Mouse (Mus musculus) heart, embryonic 16.5 days (tissue): ENCODE data around the gene Ucp3. TPM values are rescaled to one million over a fixed set of nuclear protein-coding genes. Genes with fewer than 3 reads are reported as not detected.

Experiments
- ATAC-seq: fragments of 200-750 bp; cut with Nextera tagmentation; replicated peaks from 2 replicates; pipeline ENCODE4 v1.8.0; 2017; ENCODE audit warnings: moderate number of reproducible peaks; ENCODE audit not compliant: insufficient read depth, low FRiP score; ENCODE audit errors: extremely low read depth
- H3K27ac ChIP-seq: fragments of 300-500 bp; sonication (generic); 2 replicates; pipeline ENCODE4 v1.5.1; 2014; ENCODE audit warnings: mild to moderate bottlenecking, low read length, control low read depth, moderate library complexity
- H3K27me3 ChIP-seq: fragments of 300-500 bp; sonication (generic); 2 replicates; pipeline ENCODE4 v1.6.1; 2014; ENCODE audit warnings: low read length, mixed read lengths; ENCODE audit not compliant: control insufficient read depth, insufficient read depth
- H3K36me3 ChIP-seq: fragments of 300-500 bp; sonication (generic); 2 replicates; pipeline ENCODE4 v1.6.1; 2014; ENCODE audit not compliant: control insufficient read depth, insufficient read depth
- H3K4me1 ChIP-seq: fragments of 300-500 bp; sonication (generic); 2 replicates; pipeline ENCODE4 v1.6.1; 2014; ENCODE audit warnings: low read length, mixed read lengths; ENCODE audit not compliant: control insufficient read depth, insufficient read depth
- H3K4me2 ChIP-seq: fragments of 300-500 bp; sonication (generic); 2 replicates; pipeline ENCODE4 v1.6.1; 2014; ENCODE audit warnings: low read depth, mild to moderate bottlenecking, control low read depth, low read length
- H3K4me3 ChIP-seq: fragments of 300-500 bp; sonication (generic); 2 replicates; pipeline ENCODE4 v1.5.1; 2014; ENCODE audit warnings: mild to moderate bottlenecking, control low read depth, low read length
- H3K9ac ChIP-seq: fragments of 300-500 bp; sonication (generic); 2 replicates; pipeline ENCODE4 v1.6.1; 2014; ENCODE audit warnings: low read length, control low read depth
- H3K9me3 ChIP-seq: fragments of 300-500 bp; sonication (generic); replicated peaks from 2 replicates; pipeline ENCODE4 v1.6.1; 2016; ENCODE audit warnings: low read length; ENCODE audit not compliant: control insufficient read depth
- WGBS: fragments of 180-500 bp; shearing (Covaris S2); extraction: QIAGEN DNeasy Blood & Tissue Kit; methylation state at CpG from one replicate; pipeline ENCODE4 v1.1.7; 2014; 5-methylcytosine and 5-hydroxymethylcytosine counted together
- polyA plus RNA-seq: library from polyadenylated mRNA; unstranded; fragments of >200 nt; fragmentation: Nextera tagmentation; extraction: Ambion mirVana; gene quantifications from 2 replicates; pipeline ENCODE4 v1.2.1, GENCODE M21; 2015

Gene Ucp3
- polyA plus RNA-seq, 1 experiment from 2014 or later = 0.30 TPM

DNA sequence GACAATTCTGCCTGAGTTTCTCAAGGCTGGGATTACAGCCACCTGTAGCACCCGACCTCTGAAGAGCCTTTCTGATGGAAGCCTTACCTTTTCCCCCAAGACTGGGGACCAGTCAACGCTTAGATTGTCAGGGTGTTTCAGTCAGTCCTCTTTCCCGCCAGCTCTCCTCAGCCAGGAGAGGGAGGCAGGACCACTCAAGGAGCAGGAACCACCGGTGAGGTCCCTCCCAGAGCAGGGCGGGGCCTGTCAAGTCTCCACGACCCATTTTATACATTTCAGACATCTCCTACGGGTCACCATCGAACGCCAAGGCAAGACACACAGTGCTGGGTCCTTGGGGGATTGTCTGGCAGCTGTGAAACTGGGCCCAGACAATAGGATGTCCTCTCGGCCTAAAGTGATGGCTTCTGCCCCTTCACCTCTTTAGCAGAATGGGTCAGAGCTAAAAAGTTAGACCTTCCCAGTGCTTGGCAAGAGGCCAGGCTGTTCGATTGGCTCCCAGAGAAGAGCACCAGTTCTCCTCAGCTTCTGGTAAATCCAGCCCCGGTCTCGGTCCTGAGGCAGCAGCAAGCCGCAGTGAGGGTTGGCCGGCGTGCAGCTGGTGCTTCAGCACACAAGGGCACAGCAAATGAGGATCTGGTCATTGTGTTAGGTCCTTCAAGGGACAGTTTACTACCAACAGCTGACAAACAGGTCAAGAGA, 27.6 kb downstream of the Ucp3 start:
- peaks cover 9% of the 10 kb centered on the region for H3K4me1 ChIP-seq
- no peaks in the 10 kb centered on the region for H3K27me3 ChIP-seq
- H3K4me2 ChIP-seq = no peak overlapping the region
- H3K4me3 ChIP-seq = no peak overlapping the region
- peaks cover 5% of the 10 kb centered on the region for H3K36me3 ChIP-seq
- no peaks in the 10 kb centered on the region for H3K9me3 ChIP-seq
- H3K27ac ChIP-seq = no peak overlapping the region
- H3K9ac ChIP-seq = no peak overlapping the region
- WGBS = 63% methylated on average over 16 of the region's 16 CpGs
- no peak for ATAC-seq

DNA sequence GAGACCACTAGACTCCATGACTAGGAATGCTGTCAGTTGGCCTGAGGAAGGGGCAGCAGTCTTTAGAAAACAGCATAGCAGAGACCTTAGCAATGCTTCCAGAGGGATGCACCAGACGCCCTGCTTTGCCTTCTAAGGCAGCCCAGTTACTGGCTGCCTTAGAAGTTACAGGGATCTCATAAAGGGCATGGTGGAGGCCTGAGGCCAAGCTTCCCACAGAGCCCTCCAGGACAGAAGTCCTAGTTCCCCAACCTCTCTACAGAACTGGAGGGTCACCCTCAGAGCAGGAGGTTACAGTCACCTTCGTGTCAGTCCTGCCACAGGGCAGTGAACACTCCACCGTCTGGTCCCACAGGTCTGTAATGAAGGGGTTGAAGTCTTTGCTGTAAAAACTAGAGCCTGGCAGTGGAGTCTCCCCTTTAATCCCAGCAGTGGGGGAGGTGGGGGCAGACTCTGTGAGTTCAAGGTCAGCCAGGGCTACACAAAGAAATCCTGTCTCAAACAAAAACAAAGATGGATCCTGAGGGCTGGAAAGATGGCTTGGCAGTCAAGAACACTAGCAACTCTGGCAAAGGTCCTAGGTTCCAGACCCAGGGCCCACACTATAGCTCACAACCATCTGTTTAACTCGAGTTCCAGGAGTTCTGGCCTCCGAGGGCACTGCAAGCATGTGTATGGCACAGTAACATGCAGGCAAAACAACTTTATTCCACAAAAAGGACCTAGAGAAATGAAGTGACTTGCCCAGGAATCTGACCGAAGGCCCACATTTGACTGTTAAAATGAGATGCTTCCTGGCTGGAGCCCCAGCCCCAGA, 28.4 kb downstream of the Ucp3 start:
- Histone ChIP-seq H3K9me3 (no peaks in the 10 kb centered on the region), H3K36me3 (peaks cover 5% of the 10 kb centered on the region), H3K27me3 (no peaks in the 10 kb centered on the region), H3K9ac (no peak overlapping the region), H3K4me1 (peaks cover 1% of the 10 kb centered on the region), H3K4me2 (no peak overlapping the region), H3K27ac (no peak overlapping the region), H3K4me3 (no peak overlapping the region)
- WGBS = 74% methylated on average over 6 of the region's 6 CpGs
- no peak for ATAC-seq

DNA sequence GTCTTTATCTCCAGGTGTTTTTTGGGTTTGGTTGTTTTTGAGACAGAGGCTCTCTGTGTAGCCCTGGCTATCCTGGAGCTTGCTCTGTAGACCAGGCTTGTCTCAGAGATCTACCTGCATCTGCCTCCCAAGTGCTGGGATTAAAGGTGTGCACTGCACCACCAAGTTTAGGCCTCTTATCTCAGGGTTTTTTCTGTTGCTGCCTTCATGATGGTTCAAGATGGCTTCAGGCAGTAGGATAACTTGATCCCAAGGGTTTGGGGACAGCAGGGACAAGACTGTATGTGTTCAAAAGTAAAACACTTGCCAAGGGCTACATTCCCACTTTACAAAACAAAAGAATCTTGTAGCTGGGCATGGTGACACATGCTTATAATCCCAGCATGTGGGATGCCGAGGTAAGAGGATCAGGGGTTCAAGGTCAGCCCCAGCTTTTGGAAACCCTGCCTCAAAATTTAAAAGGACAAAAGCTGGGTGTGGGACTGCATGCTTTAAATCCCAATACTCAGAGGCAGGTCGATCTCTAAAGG, 29.1 kb downstream of the Ucp3 start:
- H3K9me3 ChIP-seq = no peaks in the 10 kb centered on the region
- no peak overlapping the region for H3K4me2 ChIP-seq
- H3K36me3 ChIP-seq = peaks cover 5% of the 10 kb centered on the region
- no peaks in the 10 kb centered on the region for H3K27me3 ChIP-seq
- no peaks in the 10 kb centered on the region for H3K4me1 ChIP-seq
- 50% methylated on average over 2 of the region's 2 CpGs for WGBS
- no peak overlapping the region for H3K27ac ChIP-seq
- H3K9ac ChIP-seq = no peak overlapping the region
- no peak for ATAC-seq
- H3K4me3 ChIP-seq = no peak overlapping the region

DNA sequence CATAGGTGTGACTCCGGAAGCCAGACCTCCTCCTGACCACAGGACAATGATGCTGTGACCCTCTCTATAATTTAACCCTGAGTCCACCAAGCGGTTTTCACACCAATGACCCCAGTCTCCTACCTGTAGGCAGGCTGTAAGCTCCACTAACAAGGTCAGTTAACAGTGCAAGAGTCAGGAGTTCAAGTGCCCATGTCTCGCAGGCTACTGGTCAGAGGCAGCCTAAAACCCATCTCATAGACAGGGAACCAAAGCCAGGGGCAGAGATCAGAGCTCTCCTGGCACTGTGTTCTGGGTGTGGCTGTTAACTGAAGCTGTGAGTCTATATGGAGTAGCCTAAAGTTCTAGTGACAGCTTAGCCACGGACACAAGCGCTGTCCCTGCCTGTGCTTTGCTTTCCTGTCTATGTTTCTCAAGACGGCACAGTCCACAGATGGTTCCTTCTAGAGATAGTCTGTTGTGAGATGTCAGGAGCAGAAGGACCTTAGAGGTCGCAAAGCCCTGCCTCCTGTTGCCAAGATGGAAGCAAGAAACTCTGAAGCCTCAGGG, 29.7 kb downstream of the Ucp3 start:
- no peak overlapping the region for H3K4me3 ChIP-seq
- H3K4me1 ChIP-seq = no peaks in the 10 kb centered on the region
- H3K4me2 ChIP-seq = no peak overlapping the region
- H3K27me3 ChIP-seq = no peaks in the 10 kb centered on the region
- H3K9me3 ChIP-seq = no peaks in the 10 kb centered on the region
- ATAC-seq = no peak
- 77% methylated on average over 7 of the region's 7 CpGs for WGBS
- peaks cover 5% of the 10 kb centered on the region for H3K36me3 ChIP-seq
- no peak overlapping the region for H3K9ac ChIP-seq
- no peak overlapping the region for H3K27ac ChIP-seq

DNA sequence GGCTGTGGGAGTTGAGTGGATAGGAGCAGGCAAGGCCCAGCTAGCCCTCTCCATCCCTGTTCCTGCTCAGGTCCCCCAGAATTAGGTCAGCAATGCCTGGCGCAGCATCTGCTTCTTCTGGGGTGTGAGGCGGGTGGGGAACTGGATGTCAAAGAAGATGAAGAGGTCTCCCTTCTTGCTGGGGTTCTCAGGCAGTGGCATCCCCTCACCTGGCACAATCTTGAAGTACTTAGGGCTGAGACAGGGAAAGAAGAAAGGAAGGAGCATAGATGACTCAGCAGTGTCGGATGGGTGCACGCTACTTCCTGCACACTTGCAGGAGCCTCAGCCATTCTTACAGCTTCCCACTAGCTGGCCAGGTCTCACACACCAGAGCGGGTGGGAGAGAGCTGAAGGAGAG, 30.3 kb downstream of the Ucp3 start:
- H3K9me3 ChIP-seq = no peaks in the 10 kb centered on the region
- 78% methylated on average over 5 of the region's 5 CpGs for WGBS
- no peak overlapping the region for H3K4me3 ChIP-seq
- ATAC-seq = no peak
- H3K36me3 ChIP-seq = peaks cover 2% of the 10 kb centered on the region; the same call in 1 of the 2 replicates
- no peak overlapping the region for H3K4me2 ChIP-seq
- H3K9ac ChIP-seq = no peak overlapping the region
- no peaks in the 10 kb centered on the region for H3K27me3 ChIP-seq
- H3K27ac ChIP-seq = no peak overlapping the region
- no peaks in the 10 kb centered on the region for H3K4me1 ChIP-seq

DNA sequence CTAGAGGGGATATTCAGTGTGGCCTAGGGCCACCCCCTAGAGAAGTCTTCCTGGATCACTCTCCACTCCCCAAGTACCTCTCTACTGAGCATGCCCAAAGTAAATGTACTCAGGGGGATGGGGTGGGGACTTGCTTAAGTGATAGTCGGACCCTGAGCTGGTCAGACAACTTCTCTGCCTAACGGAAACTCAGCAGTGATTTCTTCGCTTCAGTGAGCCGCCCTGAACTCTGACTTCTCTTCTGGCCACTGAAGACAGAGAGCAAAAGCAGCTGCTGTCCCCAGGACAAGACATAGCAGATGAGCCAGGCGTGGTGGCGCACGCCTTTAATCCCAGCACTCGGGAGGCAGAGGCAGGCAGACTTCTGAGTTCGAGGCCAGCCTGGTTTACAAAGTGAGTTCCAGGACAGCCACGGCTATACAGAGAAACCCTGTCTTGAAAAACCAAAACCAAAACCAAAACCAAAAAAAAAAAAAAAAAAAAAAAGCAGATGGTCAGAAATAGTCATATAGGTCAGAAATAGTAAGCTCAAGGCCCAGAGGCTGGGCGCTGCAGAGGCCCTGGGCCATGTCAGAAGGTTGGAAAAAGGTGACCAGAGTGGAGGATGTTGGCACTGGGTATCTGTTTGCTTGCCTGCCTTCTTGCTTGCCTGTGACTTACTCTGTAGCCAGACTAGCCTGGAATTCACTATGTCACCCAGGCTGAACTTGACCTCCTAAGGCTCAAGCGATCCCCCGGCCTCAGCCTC, 32.1 kb downstream of the Ucp3 start:
- Histone ChIP-seq H3K27ac (no peak overlapping the region), H3K27me3 (no peaks in the 10 kb centered on the region), H3K9ac (no peak overlapping the region), H3K4me2 (no peak overlapping the region), H3K4me3 (no peak overlapping the region), H3K36me3 (no peaks in the 10 kb centered on the region), H3K9me3 (no peaks in the 10 kb centered on the region), H3K4me1 (no peaks in the 10 kb centered on the region)
- ATAC-seq = no peak
- 68% methylated on average over 13 of the region's 13 CpGs for WGBS

DNA sequence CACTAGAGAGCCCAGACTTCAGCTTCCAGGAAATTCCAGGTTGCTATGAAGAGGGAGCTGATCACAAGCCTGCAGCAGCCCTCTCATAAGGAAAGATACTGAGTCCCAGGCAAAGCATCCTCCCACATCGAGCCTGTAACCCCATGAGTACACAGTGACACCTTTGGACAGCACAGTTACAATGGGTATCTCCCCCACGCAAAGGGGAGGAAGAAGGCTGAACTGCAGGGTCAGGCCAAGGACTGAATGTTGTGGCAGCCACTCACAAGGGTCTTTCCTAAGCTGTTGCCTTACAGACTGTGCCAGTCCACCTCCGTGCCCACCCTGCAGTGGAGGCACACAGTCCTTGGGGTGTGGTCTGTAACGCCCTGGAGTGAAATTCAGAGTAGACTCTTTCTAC, 33.7 kb downstream of the Ucp3 start:
- no peaks in the 10 kb centered on the region for H3K9me3 ChIP-seq
- no peak for ATAC-seq
- H3K36me3 ChIP-seq = no peaks in the 10 kb centered on the region
- H3K4me1 ChIP-seq = no peaks in the 10 kb centered on the region
- no peak overlapping the region for H3K27ac ChIP-seq
- no peak overlapping the region for H3K4me2 ChIP-seq
- no peaks in the 10 kb centered on the region for H3K27me3 ChIP-seq
- H3K4me3 ChIP-seq = no peak overlapping the region
- no peak overlapping the region for H3K9ac ChIP-seq
- 65% methylated on average over 4 of the region's 4 CpGs for WGBS

DNA sequence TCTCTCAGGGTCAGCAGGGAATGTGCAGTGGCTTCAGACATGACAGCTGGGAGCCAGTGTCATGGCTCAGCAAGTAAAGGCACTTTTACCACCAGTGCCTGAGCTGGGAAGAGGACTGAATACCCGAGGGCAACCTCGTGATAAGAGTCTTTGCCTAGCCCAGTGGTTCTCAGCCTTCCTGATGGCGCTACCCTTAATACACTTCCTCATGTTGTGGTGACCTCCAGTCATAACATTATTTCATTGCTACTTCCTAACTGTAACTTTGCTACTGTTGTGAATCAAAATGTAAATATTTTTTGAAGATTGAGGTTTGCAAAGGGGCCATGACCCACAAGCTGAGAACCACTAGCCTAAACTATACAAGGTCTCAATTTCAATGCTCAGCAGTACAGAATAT, 35.9 kb downstream of the Ucp3 start:
- H3K27ac ChIP-seq = no peak overlapping the region
- H3K4me2 ChIP-seq = no peak overlapping the region
- H3K9me3 ChIP-seq = no peaks in the 10 kb centered on the region
- no peaks in the 10 kb centered on the region; the same call in 1 of the 2 replicates for H3K27me3 ChIP-seq
- no peak overlapping the region for H3K9ac ChIP-seq
- H3K4me1 ChIP-seq = no peaks in the 10 kb centered on the region
- no peak for ATAC-seq
- WGBS = 51% methylated on average over 3 of the region's 3 CpGs
- H3K36me3 ChIP-seq = no peaks in the 10 kb centered on the region
- no peak overlapping the region for H3K4me3 ChIP-seq
